21 mouse cellular contexts compared by ENCODE assay signal in the genomic region with DNA sequence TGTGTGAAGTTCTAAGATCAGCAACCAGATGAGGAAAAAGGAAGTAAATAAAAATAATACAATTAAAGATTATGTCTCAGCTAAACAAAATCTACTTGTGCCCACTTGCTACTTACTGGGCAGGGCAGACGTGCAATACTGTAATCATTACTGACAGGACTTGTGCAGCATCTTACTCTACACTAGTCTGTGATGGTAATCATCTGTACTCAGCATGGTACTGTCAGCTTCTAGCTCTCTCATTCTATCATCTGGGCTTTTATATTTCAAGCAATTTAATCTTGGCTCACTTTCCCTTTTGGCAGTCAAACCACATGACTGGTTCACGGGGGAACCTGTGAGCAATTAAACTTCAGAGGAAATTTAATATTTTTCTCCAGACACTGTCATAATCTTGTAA.
DNase-seq lines count a peak whose midpoint lies in the region; ATAC-seq and TF ChIP-seq lines count a peak whose summit lies in the region.
"Had no signal": no experiment of that assay in that cellular context is flagged by ENCODE, and none has a peak within 500 bp of the region (broad histone marks: within the 10 kb centered on the region; RNA-seq: fewer than 3 reads in every experiment).

No protein-coding gene starts in this region.

- TF ChIP-seq CTCF in hindbrain, postnatal 0 days (IDR thresholded peaks at IDR 0.05; ENCODE audit: low read depth), result no peak
- TF ChIP-seq CTCF in midbrain, postnatal 0 days (IDR thresholded peaks at IDR 0.05), result no peak

- H3K4me3 ChIP-seq in hindbrain, postnatal 0 days (ENCODE audit: low read length), result no peak overlapping the region
- no peak overlapping the region for H3K4me3 ChIP-seq in hindbrain, embryonic 13.5 days
- H3K4me3 ChIP-seq in midbrain, postnatal 0 days (ENCODE audit: low read depth, low read length), result no peak overlapping the region
- H3K4me3 ChIP-seq in midbrain, embryonic 14.5 days (replicated peaks; ENCODE audit: low read depth, low read length), result no peak overlapping the region
- no peak overlapping the region for H3K4me3 ChIP-seq in embryonic facial prominence, embryonic 14.5 days (ENCODE audit: low read depth, low read length)
- H3K4me3 ChIP-seq: embryonic facial prominence, embryonic 15.5 days; gastrocnemius, adult 2 months; intestine, embryonic 15.5 days had no signal

- no peaks in the 10 kb centered on the region for H3K9me3 ChIP-seq in hindbrain, postnatal 0 days (ENCODE audit: low read length)
- no peaks in the 10 kb centered on the region for H3K9me3 ChIP-seq in hindbrain, embryonic 13.5 days
- no peaks in the 10 kb centered on the region for H3K9me3 ChIP-seq in midbrain, postnatal 0 days (ENCODE audit: low read length)
- no peaks in the 10 kb centered on the region for H3K9me3 ChIP-seq in midbrain, embryonic 14.5 days (ENCODE audit: control insufficient read depth, low read length)
- H3K9me3 ChIP-seq in embryonic facial prominence, embryonic 14.5 days (ENCODE audit: control insufficient read depth, low read length), result no peaks in the 10 kb centered on the region
- H3K9me3 ChIP-seq: embryonic facial prominence, embryonic 15.5 days; intestine, embryonic 15.5 days had no signal

- 46% methylated on average over 2 of the region's 2 CpGs for WGBS in hindbrain, postnatal 0 days
- 70% methylated on average over 2 of the region's 2 CpGs for WGBS in hindbrain, embryonic 13.5 days
- WGBS in midbrain, postnatal 0 days, result 67% methylated on average over 2 of the region's 2 CpGs
- WGBS in midbrain, embryonic 14.5 days, result 79% methylated on average over 2 of the region's 2 CpGs
- 32% methylated on average over 2 of the region's 2 CpGs for WGBS in embryonic facial prominence, embryonic 14.5 days

- no peaks in the 10 kb centered on the region for H3K36me3 ChIP-seq in hindbrain, postnatal 0 days (ENCODE audit: insufficient read depth, low read length)
- no peaks in the 10 kb centered on the region for H3K36me3 ChIP-seq in hindbrain, embryonic 13.5 days
- H3K36me3 ChIP-seq in midbrain, postnatal 0 days (ENCODE audit: insufficient read depth, low read length), result no peaks in the 10 kb centered on the region
- no peaks in the 10 kb centered on the region for H3K36me3 ChIP-seq in midbrain, embryonic 14.5 days (ENCODE audit: control insufficient read depth, insufficient read depth, low read length)
- H3K36me3 ChIP-seq in embryonic facial prominence, embryonic 14.5 days (ENCODE audit: control insufficient read depth, insufficient read depth, low read length), result no peaks in the 10 kb centered on the region
- H3K36me3 ChIP-seq: embryonic facial prominence, embryonic 15.5 days; intestine, embryonic 15.5 days had no signal

- H3K4me1 ChIP-seq in hindbrain, postnatal 0 days (ENCODE audit: insufficient read depth, low read length), result no peaks in the 10 kb centered on the region
- H3K4me1 ChIP-seq in hindbrain, embryonic 13.5 days (replicated peaks), result no peaks in the 10 kb centered on the region
- H3K4me1 ChIP-seq in midbrain, postnatal 0 days (ENCODE audit: insufficient read depth, low read length), result no peaks in the 10 kb centered on the region
- H3K4me1 ChIP-seq in midbrain, embryonic 14.5 days (ENCODE audit: control insufficient read depth, insufficient read depth, low read length), result no peaks in the 10 kb centered on the region
- no peaks in the 10 kb centered on the region for H3K4me1 ChIP-seq in embryonic facial prominence, embryonic 14.5 days (ENCODE audit: control insufficient read depth, insufficient read depth, low read length)
- H3K4me1 ChIP-seq: embryonic facial prominence, embryonic 15.5 days; intestine, embryonic 15.5 days had no signal

- peak; percentile 11 for DNase-seq in hindbrain, postnatal 0 days (ENCODE audit: low spot score)
- DNase-seq in midbrain, postnatal 0 days (ENCODE audit: low spot score), result peak; percentile 9
- DNase-seq in midbrain, embryonic 14.5 days, result no peak
- DNase-seq in embryonic facial prominence, embryonic 14.5 days (ENCODE audit: low spot score), result peak; percentile 28
- no peak for DNase-seq in B cell, adult 2 months
- DNase-seq: adrenal gland, adult 8-10 months; adrenal gland, postnatal 25 days; cerebellum, adult 18-20 months; cerebellum, adult 9-10 months; cerebellum, postnatal 14 days; forebrain, postnatal 0 days; gastrocnemius, adult 2 months; gastrocnemius, postnatal 14 days; heart, adult 11 months had no signal

- no peak overlapping the region for H3K4me2 ChIP-seq in hindbrain, postnatal 0 days (ENCODE audit: low read depth, low read length)
- no peak overlapping the region for H3K4me2 ChIP-seq in hindbrain, embryonic 13.5 days
- no peak overlapping the region for H3K4me2 ChIP-seq in midbrain, postnatal 0 days (ENCODE audit: low read depth, low read length, poor library complexity, severe bottlenecking)
- no peak overlapping the region for H3K4me2 ChIP-seq in midbrain, embryonic 14.5 days (ENCODE audit: low read length)
- H3K4me2 ChIP-seq in embryonic facial prominence, embryonic 14.5 days (ENCODE audit: low read depth, low read length), result no peak overlapping the region
- H3K4me2 ChIP-seq: embryonic facial prominence, embryonic 15.5 days; heart, embryonic 11.5 days; hindbrain, embryonic 14.5 days; intestine, embryonic 15.5 days had no signal

- no peaks in the 10 kb centered on the region for H3K27me3 ChIP-seq in hindbrain, postnatal 0 days (ENCODE audit: insufficient read depth, low read length)
- H3K27me3 ChIP-seq in hindbrain, embryonic 13.5 days, result no peaks in the 10 kb centered on the region
- H3K27me3 ChIP-seq in midbrain, postnatal 0 days (ENCODE audit: insufficient read depth, low read length), result no peaks in the 10 kb centered on the region
- H3K27me3 ChIP-seq in midbrain, embryonic 14.5 days (ENCODE audit: control insufficient read depth, insufficient read depth, low read length), result no peaks in the 10 kb centered on the region
- H3K27me3 ChIP-seq in embryonic facial prominence, embryonic 14.5 days (replicated peaks; ENCODE audit: control insufficient read depth, insufficient read depth, low read length), result no peaks in the 10 kb centered on the region
- H3K27me3 ChIP-seq: embryonic facial prominence, embryonic 15.5 days; intestine, embryonic 15.5 days had no signal

- no peak overlapping the region for H3K9ac ChIP-seq in hindbrain, postnatal 0 days (replicated peaks; ENCODE audit: low read length)
- H3K9ac ChIP-seq in hindbrain, embryonic 13.5 days, result no peak overlapping the region
- no peak overlapping the region for H3K9ac ChIP-seq in midbrain, postnatal 0 days (replicated peaks; ENCODE audit: low read length, poor library complexity, severe bottlenecking)
- no peak overlapping the region for H3K9ac ChIP-seq in midbrain, embryonic 14.5 days (replicated peaks; ENCODE audit: low read length)
- H3K9ac ChIP-seq in embryonic facial prominence, embryonic 14.5 days (ENCODE audit: low read depth, low read length), result no peak overlapping the region
- H3K9ac ChIP-seq: embryonic facial prominence, embryonic 15.5 days; forebrain, postnatal 0 days; hindbrain, embryonic 14.5 days; intestine, embryonic 15.5 days had no signal

- ATAC-seq in hindbrain, postnatal 0 days, result no peak
- no peak for ATAC-seq in hindbrain, embryonic 13.5 days (ENCODE audit: low FRiP score)
- 0 out of 2 replicates have a peak, but pooled peaks have one; percentile 38 for ATAC-seq in midbrain, postnatal 0 days (ENCODE audit: low FRiP score)
- ATAC-seq in midbrain, embryonic 14.5 days (ENCODE audit: low FRiP score, low TSS enrichment), result no peak
- no peak; the same call in 1 of the 2 replicates for ATAC-seq in embryonic facial prominence, embryonic 14.5 days (ENCODE audit: low read depth)
- ATAC-seq: activated CD4-positive, CD25-positive, alpha-beta regulatory T cell, adult 4 months; forebrain, embryonic 14.5 days; forebrain, postnatal 0 days; intestine, embryonic 15.5 days had no signal

- H3K27ac ChIP-seq in hindbrain, postnatal 0 days, result no peak overlapping the region
- H3K27ac ChIP-seq in hindbrain, embryonic 13.5 days, result no peak overlapping the region
- H3K27ac ChIP-seq in midbrain, postnatal 0 days (ENCODE audit: low read depth, low read length), result no peak overlapping the region
- no peak overlapping the region for H3K27ac ChIP-seq in midbrain, embryonic 14.5 days (replicated peaks; ENCODE audit: low read depth, low read length)
- no peak overlapping the region for H3K27ac ChIP-seq in embryonic facial prominence, embryonic 14.5 days (replicated peaks; ENCODE audit: low read depth, low read length)
- H3K27ac ChIP-seq: embryonic facial prominence, embryonic 15.5 days; gastrocnemius, adult 2 months; hindbrain, embryonic 14.5 days; intestine, embryonic 15.5 days had no signal

Comparison
In these comparisons a context has a peak if more than half of its experiments do, and no peak if none do; other contexts are left out.
1. DNase-seq: peak in hindbrain, postnatal 0 days (single experiment), midbrain, postnatal 0 days (single experiment) and embryonic facial prominence, embryonic 14.5 days (single experiment); none in midbrain, embryonic 14.5 days (single experiment) and B cell, adult 2 months (0 of 2).